Mouse (Mus musculus) liver, postnatal 0 days (tissue): ENCODE data around the gene Tex16. TPM values are rescaled to one million over a fixed set of nuclear protein-coding genes. Genes with fewer than 3 reads are reported as not detected.

Source experiments
- ATAC-seq: fragments of 200-750 bp; cut with Nextera tagmentation; 2 replicates; pipeline ENCODE4 v1.8.0; 2017; ENCODE audit warnings: mild to moderate bottlenecking, moderate library complexity
- DNase-seq: peaks from one replicate; pipeline ENCODE4 v3.0.0-alpha.2; 2016
- H3K27ac ChIP-seq: fragments of 300-500 bp; sonication (generic); 2 replicates; pipeline ENCODE4 v1.5.1; 2014; ENCODE audit warnings: antibody characterized with exemption, moderate library complexity, mild to moderate bottlenecking, low read depth
- H3K27me3 ChIP-seq: fragments of 300-500 bp; sonication (generic); 2 replicates; pipeline ENCODE4 v1.6.1; 2014; ENCODE audit warnings: low read length, control low read depth, mixed read lengths; ENCODE audit not compliant: insufficient read depth
- H3K36me3 ChIP-seq: fragments of 300-500 bp; sonication (generic); replicated peaks from 2 replicates; pipeline ENCODE4 v1.6.1; 2014; ENCODE audit warnings: mild to moderate bottlenecking, control low read depth, low read length, moderate library complexity, mixed read lengths; ENCODE audit not compliant: insufficient read depth
- H3K4me1 ChIP-seq: fragments of 300-500 bp; sonication (generic); 2 replicates; pipeline ENCODE4 v1.6.1; 2014; ENCODE audit warnings: antibody characterized with exemption, mild to moderate bottlenecking, control low read depth; ENCODE audit not compliant: insufficient read depth
- H3K4me2 ChIP-seq: fragments of 300-500 bp; sonication (generic); 2 replicates; pipeline ENCODE4 v1.6.1; 2014; ENCODE audit warnings: low read depth, mild to moderate bottlenecking, low read length, moderate library complexity, mixed read lengths
- H3K4me3 ChIP-seq: fragments of 300-500 bp; sonication (generic); 2 replicates; pipeline ENCODE4 v1.5.1; 2014; ENCODE audit warnings: low read depth, low read length
- H3K9ac ChIP-seq: fragments of 300-500 bp; sonication (generic); replicated peaks from 2 replicates; pipeline ENCODE4 v1.6.1; 2014; ENCODE audit warnings: mild to moderate bottlenecking, moderate library complexity
- H3K9me3 ChIP-seq: fragments of 300-500 bp; sonication (generic); 2 replicates; pipeline ENCODE4 v1.6.1; 2016; ENCODE audit warnings: mild to moderate bottlenecking, control low read depth, low read length, mixed read lengths
- CTCF ChIP-seq: sonication (generic); IDR thresholded peaks from 2 replicates; pipeline ENCODE4 v1.5.1; 2016; ENCODE audit warnings: antibody characterized with exemption, low read depth
- EP300 ChIP-seq: IDR thresholded peaks from 2 replicates; pipeline ENCODE4 v1.6.1; 2016; ENCODE audit warnings: antibody characterized with exemption, low read depth, mild to moderate bottlenecking
- WGBS: fragments of 180-500 bp; shearing (Covaris S2); extraction: QIAGEN DNeasy Blood & Tissue Kit; methylation state at CpG from one replicate; pipeline ENCODE4 v1.1.7; 2014; ENCODE audit not compliant: insufficient replicate concordance; 5-methylcytosine and 5-hydroxymethylcytosine counted together
- polyA plus RNA-seq: library from polyadenylated mRNA; unstranded; fragments of >200 nt; fragmentation: Nextera tagmentation; extraction: Ambion mirVana; gene quantifications from 2 replicates; pipeline ENCODE4 v1.2.1, GENCODE M21; 2015

Tex16 gene
- 0.09 and 0.28 TPM in 2 replicates for polyA plus RNA-seq

GRCm38 (mm10) chrX:112010707-112011106 lies at the start of gene Tex16:
Gene Tex16 (plus strand): TSS chrX:112011007.
- no peak for ATAC-seq
- H3K4me1 ChIP-seq: no peaks in the 10 kb centered on the region
- no peaks in the 10 kb centered on the region for H3K36me3 ChIP-seq
- TF ChIP-seq CTCF (no peak), EP300 (no peak)
- DNase-seq: no peak
- no peak within 1 kb of the TSS for H3K27ac ChIP-seq
- H3K27me3 ChIP-seq: no peaks in the 10 kb centered on the region
- no peaks in the 10 kb centered on the region for H3K9me3 ChIP-seq
- H3K4me2 ChIP-seq: no peak within 1 kb of the TSS
- H3K9ac ChIP-seq: no peak within 1 kb of the TSS
- no peak within 1 kb of the TSS for H3K4me3 ChIP-seq

- WGBS: 14% methylated on average over 1 of the region's 1 CpGs
- H3K36me3 ChIP-seq: no peaks in the 10 kb centered on the region
Observed at GRCm38 (mm10) chrX:111999661-112000060, 11.1 kb upstream of the Tex16 start.

More at GRCm38 (mm10) chrX:111999661-112000060, 11.1 kb upstream of the Tex16 start:
- Histone ChIP-seq H3K4me1 (no peaks in the 10 kb centered on the region), H3K4me2 (no peak overlapping the region), H3K27ac (no peak overlapping the region), H3K27me3 (no peaks in the 10 kb centered on the region), H3K9ac (no peak overlapping the region), H3K9me3 (no peaks in the 10 kb centered on the region), H3K4me3 (no peak overlapping the region)
- no peak for ATAC-seq
- no peak for DNase-seq
- TF ChIP-seq EP300 (no peak), CTCF (no peak)

Other genes with a start within 250 kb of the Tex16 start
- gene Gm45194, start 119.6 kb upstream of the Tex16 start, polyA plus RNA-seq: not detected in 2 replicates
- not detected in 2 replicates for gene 4933403O08Rik, start 228.0 kb downstream of the Tex16 start, polyA plus RNA-seq